24 mouse cellular contexts compared by ENCODE assay signal in the genomic region with DNA sequence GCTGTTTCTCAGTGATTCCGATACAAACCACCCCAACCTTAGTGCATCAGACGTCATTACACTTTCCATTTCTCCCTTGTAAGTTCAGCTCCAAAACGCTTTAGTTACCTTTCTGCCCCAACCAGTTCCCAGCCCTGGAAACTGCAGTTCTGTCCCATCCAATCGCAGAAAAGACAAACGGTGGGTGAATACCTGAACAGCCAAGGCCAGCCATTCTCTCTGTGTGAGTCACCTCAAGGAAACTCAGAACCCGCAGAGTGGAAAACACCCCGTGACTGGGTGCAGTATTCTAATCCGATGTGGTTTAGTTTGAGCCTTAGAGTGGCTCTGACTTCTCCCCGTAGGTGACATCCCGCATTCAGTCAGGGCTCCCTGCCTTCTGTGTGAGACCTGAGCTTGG. TPM values are rescaled to one million over a fixed set of nuclear protein-coding genes. Genes with fewer than 3 reads are reported as not detected.
DNase-seq lines count a peak whose midpoint lies in the region; ATAC-seq and TF ChIP-seq lines count a peak whose summit lies in the region.
"Had no signal": no experiment of that assay in that cellular context is flagged by ENCODE, and none has a peak within 500 bp of the region (broad histone marks: within the 10 kb centered on the region; RNA-seq: fewer than 3 reads in every experiment).

No protein-coding gene starts in this region.

- H3K9me3 ChIP-seq in midbrain, embryonic 11.5 days (ENCODE audit: control insufficient read depth, low read length): no peaks in the 10 kb centered on the region
- H3K9me3 ChIP-seq in midbrain, embryonic 13.5 days: no peaks in the 10 kb centered on the region
- no peaks in the 10 kb centered on the region for H3K9me3 ChIP-seq in stomach, embryonic 16.5 days (replicated peaks; ENCODE audit: control insufficient read depth, low read length)
- H3K9me3 ChIP-seq: embryonic facial prominence, embryonic 13.5 days; forebrain, embryonic 12.5 days; heart, embryonic 15.5 days; hindbrain, embryonic 13.5 days had no signal

- H3K36me3 ChIP-seq in midbrain, embryonic 11.5 days (ENCODE audit: control insufficient read depth, insufficient read depth, low read length): no peaks in the 10 kb centered on the region
- no peaks in the 10 kb centered on the region for H3K36me3 ChIP-seq in midbrain, embryonic 13.5 days
- no peaks in the 10 kb centered on the region for H3K36me3 ChIP-seq in stomach, embryonic 16.5 days (ENCODE audit: control insufficient read depth, insufficient read depth, low read length)
- no peaks in the 10 kb centered on the region for H3K36me3 ChIP-seq in kidney, adult 2 months (ENCODE audit: control insufficient read depth, insufficient read depth, low read length)
- H3K36me3 ChIP-seq: embryonic facial prominence, embryonic 13.5 days; forebrain, embryonic 12.5 days; heart, embryonic 15.5 days; hindbrain, embryonic 13.5 days had no signal

- ATAC-seq in midbrain, embryonic 11.5 days (ENCODE audit: low FRiP score): no peak
- no peak for ATAC-seq in midbrain, embryonic 13.5 days
- ATAC-seq in stomach, embryonic 16.5 days (ENCODE audit: insufficient read depth, low FRiP score): peak; percentile 53; the same call in 1 of the 2 replicates
- ATAC-seq: forebrain, embryonic 16.5 days had no signal

- 89% methylated on average over 10 of the region's 10 CpGs for WGBS in midbrain, embryonic 11.5 days
- 92% methylated on average over 10 of the region's 10 CpGs for WGBS in midbrain, embryonic 13.5 days
- WGBS in stomach, embryonic 16.5 days: 71% methylated on average over 10 of the region's 10 CpGs
- 89% methylated on average over 10 of the region's 10 CpGs for WGBS in kidney, adult 2 months

- no peak overlapping the region for H3K27ac ChIP-seq in midbrain, embryonic 11.5 days (ENCODE audit: low read depth, low read length)
- no peak overlapping the region for H3K27ac ChIP-seq in midbrain, embryonic 13.5 days
- H3K27ac ChIP-seq in stomach, embryonic 16.5 days (ENCODE audit: low read length): peak overlapping the region; percentile 86
- no peak overlapping the region for H3K27ac ChIP-seq in kidney, adult 2 months (ENCODE audit: insufficient read depth, low read depth, low read length)
- H3K27ac ChIP-seq: embryonic facial prominence, embryonic 13.5 days; forebrain, embryonic 12.5 days; heart, adult 2 months; heart, embryonic 15.5 days; hindbrain, embryonic 13.5 days had no signal

- no peak overlapping the region for H3K4me2 ChIP-seq in midbrain, embryonic 11.5 days
- no peak overlapping the region for H3K4me2 ChIP-seq in midbrain, embryonic 13.5 days (replicated peaks)
- no peak overlapping the region for H3K4me2 ChIP-seq in stomach, embryonic 16.5 days (ENCODE audit: low read depth, low read length)
- H3K4me2 ChIP-seq: embryonic facial prominence, embryonic 13.5 days; forebrain, embryonic 12.5 days; heart, embryonic 11.5 days; heart, embryonic 15.5 days; hindbrain, embryonic 13.5 days had no signal

- no peak for TF ChIP-seq POLR2A in kidney, adult 2 months (IDR thresholded peaks at IDR 0.05; ENCODE audit: low read depth, low read length)

- H3K4me1 ChIP-seq in midbrain, embryonic 11.5 days (ENCODE audit: control insufficient read depth, insufficient read depth, low read length): peaks cover 4% of the 10 kb centered on the region
- peaks cover 11% of the 10 kb centered on the region for H3K4me1 ChIP-seq in midbrain, embryonic 13.5 days (replicated peaks)
- peaks cover 3% of the 10 kb centered on the region; the same call in 1 of the 2 replicates for H3K4me1 ChIP-seq in stomach, embryonic 16.5 days (ENCODE audit: control insufficient read depth, insufficient read depth, low read length)
- no peaks in the 10 kb centered on the region for H3K4me1 ChIP-seq in kidney, adult 2 months (ENCODE audit: control insufficient read depth, insufficient read depth, low read length)
- H3K4me1 ChIP-seq: heart, embryonic 15.5 days had no signal

- peak; percentile 80 for DNase-seq in midbrain, embryonic 11.5 days (ENCODE audit: low spot score, missing footprints)
- DNase-seq in induced T-regulatory cell, adult 2 months (ENCODE audit: low read depth): peak; percentile 75
- no peak for DNase-seq in layer of hippocampus, adult 11-12 months (ENCODE audit: low spot score)
- DNase-seq in testis, postnatal 14 days (ENCODE audit: low spot score): no peak
- no peak for DNase-seq in kidney, adult 2 months
- DNase-seq: adrenal gland, adult 2 months; adrenal gland, postnatal 25 days; B cell, adult 2 months; cerebellum, adult 18-20 months; cerebellum, adult 9-11 months; cerebellum, postnatal 36 days; gastrocnemius, postnatal 14 days; heart, adult 2 months; heart, postnatal 14 days had no signal

- H3K27me3 ChIP-seq in midbrain, embryonic 11.5 days (ENCODE audit: control insufficient read depth, insufficient read depth, low read length): no peaks in the 10 kb centered on the region
- no peaks in the 10 kb centered on the region for H3K27me3 ChIP-seq in midbrain, embryonic 13.5 days
- no peaks in the 10 kb centered on the region for H3K27me3 ChIP-seq in stomach, embryonic 16.5 days (ENCODE audit: control insufficient read depth, insufficient read depth, low read length)
- no peaks in the 10 kb centered on the region for H3K27me3 ChIP-seq in kidney, adult 2 months (replicated peaks; ENCODE audit: control insufficient read depth, insufficient read depth, low read length)
- H3K27me3 ChIP-seq: embryonic facial prominence, embryonic 13.5 days; forebrain, embryonic 12.5 days; heart, embryonic 15.5 days; hindbrain, embryonic 13.5 days had no signal

- TF ChIP-seq CTCF in kidney, adult 2 months (conservative IDR thresholded peaks at IDR 0.05; ENCODE audit: insufficient read depth, insufficient read length, low read depth, low read length): no peak

- no peak overlapping the region for H3K9ac ChIP-seq in midbrain, embryonic 11.5 days (ENCODE audit: low read length)
- no peak overlapping the region for H3K9ac ChIP-seq in midbrain, embryonic 13.5 days (replicated peaks)
- no peak overlapping the region for H3K9ac ChIP-seq in stomach, embryonic 16.5 days (ENCODE audit: low read length)
- H3K9ac ChIP-seq: embryonic facial prominence, embryonic 13.5 days; forebrain, embryonic 12.5 days; heart, embryonic 15.5 days; hindbrain, embryonic 13.5 days had no signal

- no peak overlapping the region for H3K4me3 ChIP-seq in midbrain, embryonic 11.5 days (ENCODE audit: low read depth, low read length)
- H3K4me3 ChIP-seq in midbrain, embryonic 13.5 days (replicated peaks): no peak overlapping the region
- H3K4me3 ChIP-seq in stomach, embryonic 16.5 days (replicated peaks; ENCODE audit: low read length): no peak overlapping the region
- H3K4me3 ChIP-seq in kidney, adult 2 months (ENCODE audit: insufficient read depth, low read depth, low read length): no peak overlapping the region
- H3K4me3 ChIP-seq: embryonic facial prominence, embryonic 13.5 days; forebrain, embryonic 12.5 days; heart, adult 2 months; heart, embryonic 15.5 days; hindbrain, embryonic 13.5 days had no signal

RNA-seq across cellular contexts. Expression of a gene that starts 2.2 kb away (rescaled TPM):
- not detected in 2 replicates for polyA plus RNA-seq in midbrain, embryonic 11.5 days (2014; fragmentation: Nextera tagmentation; extraction: Ambion mirVana)
- not detected in 2 replicates for polyA plus RNA-seq in midbrain, embryonic 13.5 days (2015; fragmentation: Nextera tagmentation; extraction: Ambion mirVana)
- not detected in 2 replicates for polyA plus RNA-seq in stomach, embryonic 16.5 days (2015; fragmentation: Nextera tagmentation; extraction: Ambion mirVana)
- not detected in 2 replicates for polyA plus RNA-seq in kidney, adult 2 months (2012; rRNA removed)
- polyA plus RNA-seq: adrenal gland, adult 2 months; embryonic facial prominence, embryonic 13.5 days; forebrain, embryonic 12.5 days; forebrain, embryonic 16.5 days; frontal cortex, adult 2 months; gonadal fat pad, adult 2 months; heart, adult 2 months; heart, embryonic 11.5 days; heart, embryonic 15.5 days; hindbrain, embryonic 13.5 days had no signal

RNA-seq across cellular contexts. Expression of a gene that starts 43.1 kb away (rescaled TPM):
- 1.3 and 1.9 TPM in 2 replicates for polyA plus RNA-seq in midbrain, embryonic 11.5 days (2014; fragmentation: Nextera tagmentation; extraction: Ambion mirVana)
- 13.1 and 13.5 TPM in 2 replicates for polyA plus RNA-seq in midbrain, embryonic 13.5 days (2015; fragmentation: Nextera tagmentation; extraction: Ambion mirVana)
- 11.2 and 13.5 TPM in 2 replicates for polyA plus RNA-seq in stomach, embryonic 16.5 days (2015; fragmentation: Nextera tagmentation; extraction: Ambion mirVana)
- polyA plus RNA-seq in kidney, adult 2 months (2012; rRNA removed): 17.5 and 17.6 TPM in 2 replicates

Comparison
In these comparisons a context has a peak if more than half of its experiments do, and no peak if none do; other contexts are left out.
1. DNase-seq: peak in midbrain, embryonic 11.5 days (single experiment) and induced T-regulatory cell, adult 2 months (single experiment); none in layer of hippocampus, adult 11-12 months (single experiment), testis, postnatal 14 days (single experiment) and kidney, adult 2 months (single experiment).